Mouse (Mus musculus) lung, embryonic 14.5 days (tissue): ENCODE measurements around the gene A230072I06Rik. TPM values are rescaled to one million over a fixed set of nuclear protein-coding genes. Genes with fewer than 3 reads are reported as not detected.

Experiments
- ATAC-seq: fragments of 200-750 bp; cut with Nextera tagmentation; 2 replicates; pipeline ENCODE4 v1.8.0; 2017; ENCODE audit warnings: mild to moderate bottlenecking, moderate TSS enrichment, moderate library complexity; ENCODE audit not compliant: insufficient read depth
- DNase-seq: peaks from one replicate; pipeline ENCODE4 v3.0.0-alpha.2; 2015
- H3K27ac ChIP-seq: fragments of 300-500 bp; sonication (generic); 2 replicates; pipeline ENCODE4 v1.5.1; 2014; ENCODE audit warnings: low read depth, mild to moderate bottlenecking, moderate library complexity
- H3K27me3 ChIP-seq: fragments of 300-500 bp; sonication (generic); 2 replicates; pipeline ENCODE4 v1.6.1; 2014; ENCODE audit warnings: low read length, control low read depth; ENCODE audit not compliant: insufficient read depth
- H3K36me3 ChIP-seq: fragments of 300-500 bp; sonication (generic); 2 replicates; pipeline ENCODE4 v1.6.1; 2014; ENCODE audit warnings: control low read depth; ENCODE audit not compliant: insufficient read depth
- H3K4me1 ChIP-seq: fragments of 300-500 bp; sonication (generic); 2 replicates; pipeline ENCODE4 v1.6.1; 2014; ENCODE audit warnings: antibody characterized with exemption, control low read depth; ENCODE audit not compliant: insufficient read depth
- H3K4me2 ChIP-seq: fragments of 300-500 bp; sonication (generic); 2 replicates; pipeline ENCODE4 v1.6.1; 2014; ENCODE audit warnings: mild to moderate bottlenecking
- H3K4me3 ChIP-seq: fragments of 300-500 bp; sonication (generic); 2 replicates; pipeline ENCODE4 v1.5.1; 2014; ENCODE audit warnings: low read depth, low read length
- H3K9ac ChIP-seq: fragments of 300-500 bp; sonication (generic); 2 replicates; pipeline ENCODE4 v1.6.1; 2014
- H3K9me3 ChIP-seq: fragments of 300-500 bp; sonication (generic); 2 replicates; pipeline ENCODE4 v1.6.1; 2016; ENCODE audit warnings: low read depth, low read length, control low read depth
- CTCF ChIP-seq: IDR thresholded peaks from 2 replicates; pipeline ENCODE4 v1.5.1; 2016; ENCODE audit warnings: antibody characterized with exemption, low read depth
- WGBS: fragments of 180-500 bp; shearing (Covaris S2); extraction: QIAGEN DNeasy Blood & Tissue Kit; methylation state at CpG from one replicate; pipeline ENCODE4 v1.1.7; 2014; 5-methylcytosine and 5-hydroxymethylcytosine counted together
- polyA plus RNA-seq: library from polyadenylated mRNA; unstranded; fragments of >200 nt; fragmentation: Nextera tagmentation; extraction: Ambion mirVana; gene quantifications from 2 replicates; pipeline ENCODE4 v1.2.1, GENCODE M21; 2014

The A230072I06Rik gene
- not detected in 2 replicates for polyA plus RNA-seq

GRCm38 (mm10) chr8:12278663-12279312, at the start of gene A230072I06Rik:
TSS of gene A230072I06Rik (plus strand) at chr8:12278819.
- H3K4me3 ChIP-seq = no peak within 1 kb of the TSS
- WGBS = 49% methylated on average over 12 of the region's 12 CpGs
- TF ChIP-seq CTCF = no peak
- no peak within 1 kb of the TSS; the same call in 1 of the 2 replicates for H3K27ac ChIP-seq
- H3K9me3 ChIP-seq = no peaks in the 10 kb centered on the region
- peaks cover 12% of the 10 kb centered on the region for H3K4me1 ChIP-seq
- no peak within 1 kb of the TSS for H3K9ac ChIP-seq
- H3K4me2 ChIP-seq = no peak within 1 kb of the TSS
- DNase-seq (peak; percentile 30), ATAC-seq (no peak)
- no peaks in the 10 kb centered on the region for H3K27me3 ChIP-seq
- no peaks in the 10 kb centered on the region for H3K36me3 ChIP-seq

GRCm38 (mm10) chr8:12234039-12234438, 44.6 kb upstream of the A230072I06Rik start:
- 47% methylated on average over 11 of the region's 11 CpGs for WGBS

GRCm38 (mm10) chr8:12238775-12239174, 39.8 kb upstream of the A230072I06Rik start:
- Histone ChIP-seq H3K27me3 (no peaks in the 10 kb centered on the region), H3K9ac (no peak overlapping the region), H3K4me1 (no peaks in the 10 kb centered on the region), H3K36me3 (no peaks in the 10 kb centered on the region), H3K27ac (no peak overlapping the region), H3K4me3 (no peak overlapping the region), H3K4me2 (no peak overlapping the region), H3K9me3 (no peaks in the 10 kb centered on the region)
- TF ChIP-seq CTCF = no peak
- DNase-seq (no peak), ATAC-seq (no peak)
- WGBS = 81% methylated on average over 7 of the region's 7 CpGs

More at GRCm38 (mm10) chr8:12234039-12234438, 44.6 kb upstream of the A230072I06Rik start:
- no peak for ATAC-seq
- no peaks in the 10 kb centered on the region for H3K4me1 ChIP-seq
- no peaks in the 10 kb centered on the region for H3K9me3 ChIP-seq
- no peaks in the 10 kb centered on the region; the same call in 1 of the 2 replicates for H3K27me3 ChIP-seq
- H3K4me3 ChIP-seq = no peak overlapping the region
- no peak overlapping the region for H3K4me2 ChIP-seq
- no peak for DNase-seq
- no peak for TF ChIP-seq CTCF
- no peak overlapping the region for H3K9ac ChIP-seq
- H3K36me3 ChIP-seq = no peaks in the 10 kb centered on the region
- H3K27ac ChIP-seq = no peak overlapping the region

DNA sequence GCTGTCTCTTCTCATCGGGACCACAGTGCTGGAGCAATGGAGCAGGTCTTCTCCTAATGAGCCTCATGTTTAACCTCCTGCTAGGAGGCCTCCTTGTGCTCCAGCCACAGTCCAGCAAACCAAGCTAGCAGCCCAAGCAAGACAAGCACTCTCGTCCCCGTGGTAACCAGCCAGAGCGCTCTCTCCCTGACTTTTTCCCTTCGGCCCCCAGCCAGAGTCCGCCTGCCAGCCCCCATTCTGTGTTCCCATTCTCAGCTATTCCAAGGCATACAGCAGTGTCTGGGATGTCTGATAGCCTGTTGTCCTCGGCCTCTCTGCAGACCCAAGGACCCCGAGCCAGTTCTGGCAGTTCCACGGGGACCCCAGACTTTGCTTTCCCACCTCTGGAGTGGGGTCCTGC, 38.5 kb upstream of the A230072I06Rik start:
- Histone ChIP-seq H3K9ac (no peak overlapping the region), H3K4me3 (no peak overlapping the region), H3K4me2 (no peak overlapping the region), H3K9me3 (no peaks in the 10 kb centered on the region), H3K27me3 (no peaks in the 10 kb centered on the region), H3K4me1 (no peaks in the 10 kb centered on the region), H3K36me3 (no peaks in the 10 kb centered on the region), H3K27ac (no peak overlapping the region)
- ATAC-seq (no peak), DNase-seq (no peak)
- 52% methylated on average over 9 of the region's 9 CpGs for WGBS
- TF ChIP-seq CTCF = no peak

- H3K9ac ChIP-seq = no peak overlapping the region
- no peaks in the 10 kb centered on the region for H3K36me3 ChIP-seq
- H3K27ac ChIP-seq = no peak overlapping the region
- no peaks in the 10 kb centered on the region for H3K27me3 ChIP-seq
- ATAC-seq = no peak
- no peak overlapping the region for H3K4me3 ChIP-seq
- H3K4me2 ChIP-seq = no peak overlapping the region
- no peak for DNase-seq
- TF ChIP-seq CTCF = no peak
- H3K9me3 ChIP-seq = no peaks in the 10 kb centered on the region
- H3K4me1 ChIP-seq = no peaks in the 10 kb centered on the region
- 65% methylated on average over 1 of the region's 1 CpGs for WGBS
Measured at GRCm38 (mm10) chr8:12243746-12244145, 34.9 kb upstream of the A230072I06Rik start.

DNA sequence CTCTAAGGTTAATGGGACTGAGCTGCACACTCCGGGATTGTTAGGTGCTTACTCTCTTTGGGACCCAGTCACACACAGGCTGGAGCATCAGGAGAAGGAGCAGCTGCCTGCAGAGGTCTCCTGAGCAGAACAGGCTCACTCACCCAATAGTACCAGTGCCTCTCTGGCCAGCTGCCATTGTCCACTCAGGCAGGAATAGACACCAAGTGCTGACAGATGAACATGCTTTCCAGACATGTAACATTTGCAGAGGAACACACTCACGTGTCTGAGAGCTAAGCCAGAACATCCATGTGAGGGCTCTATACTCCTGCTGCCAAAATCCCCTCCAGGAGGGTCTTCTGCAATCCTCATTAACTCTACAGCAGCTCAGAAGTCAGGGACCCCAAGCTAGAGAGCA, 18.7 kb upstream of the A230072I06Rik start:
- H3K4me2 ChIP-seq = no peak overlapping the region
- no peak for TF ChIP-seq CTCF
- H3K4me3 ChIP-seq = no peak overlapping the region
- 61% methylated on average over 2 of the region's 2 CpGs for WGBS
- no peaks in the 10 kb centered on the region for H3K27me3 ChIP-seq
- H3K36me3 ChIP-seq = no peaks in the 10 kb centered on the region
- H3K4me1 ChIP-seq = no peaks in the 10 kb centered on the region
- no peaks in the 10 kb centered on the region for H3K9me3 ChIP-seq
- H3K9ac ChIP-seq = no peak overlapping the region
- no peak overlapping the region for H3K27ac ChIP-seq
- ATAC-seq = no peak
- DNase-seq = peak; percentile 42

- Histone ChIP-seq H3K36me3 (no peaks in the 10 kb centered on the region), H3K9me3 (no peaks in the 10 kb centered on the region), H3K4me3 (no peak overlapping the region), H3K9ac (no peak overlapping the region), H3K27me3 (no peaks in the 10 kb centered on the region), H3K4me1 (no peaks in the 10 kb centered on the region), H3K27ac (no peak overlapping the region), H3K4me2 (no peak overlapping the region)
- 35% methylated on average over 6 of the region's 6 CpGs for WGBS
- DNase-seq = peak; percentile 39
- peak; percentile 62 for ATAC-seq
- no peak for TF ChIP-seq CTCF
Measured at GRCm38 (mm10) chr8:12260476-12261029, 18.1 kb upstream of the A230072I06Rik start.
